Mouse (Mus musculus): ENCODE data around the gene Zzef1. TPM values are rescaled to one million over a fixed set of nuclear protein-coding genes. Genes with fewer than 3 reads are reported as not detected.
"Not testable (repeated sequence)": the region's sequence is repeated elsewhere in the genome, so short reads cannot be mapped to it uniquely, and the experiment has no call there.

The Zzef1 gene
- 10.5 and 12.6 TPM in 2 replicates for polyA plus RNA-seq (2015; fragmentation: Nextera tagmentation; extraction: Ambion mirVana)

DNA sequence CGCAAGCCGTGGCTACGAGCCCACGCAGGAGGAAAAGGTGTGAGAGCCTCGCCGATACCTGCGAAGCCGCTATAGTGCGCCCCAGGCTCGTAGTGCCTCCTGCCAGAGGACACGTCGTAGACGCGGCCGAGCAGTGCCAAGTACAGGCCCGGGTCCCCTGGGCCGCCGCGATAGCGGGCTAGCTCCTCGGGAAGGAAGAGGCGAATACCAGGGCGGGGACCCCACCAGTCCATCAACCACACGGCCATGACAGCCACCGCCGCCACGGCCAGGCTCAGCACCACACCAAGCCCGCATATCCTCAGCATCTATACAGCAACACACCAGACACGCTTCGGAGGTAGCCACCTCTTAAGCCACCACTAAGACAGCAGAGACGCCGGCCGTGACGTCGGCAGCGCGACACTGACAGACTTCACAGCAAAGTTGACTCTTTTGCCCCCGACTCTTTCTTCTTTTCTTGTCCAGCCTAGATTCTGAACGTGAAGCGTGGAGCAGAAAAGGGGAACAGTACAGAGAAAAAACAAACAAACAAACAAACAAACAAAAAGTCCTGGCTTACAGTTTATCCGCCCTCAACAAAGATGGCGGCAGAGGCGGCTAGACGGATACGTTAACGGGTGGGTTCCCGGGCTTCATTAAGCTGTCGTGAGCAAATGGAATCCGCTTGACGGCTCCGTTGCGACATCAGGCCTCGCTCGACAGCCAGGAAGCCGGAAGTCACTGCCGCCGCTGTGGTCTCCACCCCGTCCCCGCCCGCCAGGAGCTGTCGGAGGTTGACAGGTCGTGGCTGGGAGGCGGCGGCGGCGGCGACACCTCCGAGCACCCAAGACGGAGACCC, at the start of gene Zzef1, which contains the start of gene Cyb5d2:
Gene Zzef1 (plus strand): TSS at position 772 of the 841 bp plus-strand sequence.
Gene Cyb5d2 (minus strand): TSS at position 688 of the 841 bp plus-strand sequence.
- WGBS: under 1% methylated on average over 69 of the region's 69 CpGs
- H3K4me1 ChIP-seq (replicated peaks): no peaks in the 10 kb centered on the region

DNA sequence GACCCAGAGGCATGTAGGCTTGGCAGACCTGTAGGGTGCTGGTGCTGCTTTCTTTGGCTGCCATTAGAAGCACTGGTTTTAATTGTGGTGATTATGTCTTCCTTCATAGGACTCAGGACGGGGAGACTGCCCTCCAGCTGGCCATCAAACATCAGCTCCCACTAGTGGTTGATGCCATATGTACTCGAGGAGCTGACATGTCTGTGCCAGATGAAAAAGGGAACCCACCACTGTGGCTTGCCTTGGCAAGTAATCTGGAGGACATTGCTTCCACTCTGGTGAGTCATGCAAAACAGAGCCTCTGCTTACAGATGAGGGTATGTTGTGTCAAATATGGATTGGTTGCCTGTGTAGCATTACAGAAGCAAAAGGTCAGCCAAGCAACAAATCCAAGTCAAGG, 44.1 kb upstream of the Zzef1 start:
- H3K36me3 ChIP-seq: peaks cover 33% of the 10 kb centered on the region
- no peaks in the 10 kb centered on the region for H3K9me3 ChIP-seq
- no peaks in the 10 kb centered on the region for H3K4me1 ChIP-seq (replicated peaks)
- no peak overlapping the region for H3K9ac ChIP-seq
- WGBS: 50% methylated on average over 2 of the region's 2 CpGs
- ATAC-seq: no peak
- H3K4me3 ChIP-seq (replicated peaks): no peak overlapping the region
- no peaks in the 10 kb centered on the region for H3K27me3 ChIP-seq (replicated peaks)
- H3K27ac ChIP-seq: no peak overlapping the region
- no peak overlapping the region for H3K4me2 ChIP-seq (replicated peaks)

More for the DNA sequence above, at the start of gene Zzef1, which contains the start of gene Cyb5d2:
- peak within 1 kb of the TSS; percentile 77 for H3K9ac ChIP-seq
- no peaks in the 10 kb centered on the region for H3K9me3 ChIP-seq
- no peaks in the 10 kb centered on the region for H3K36me3 ChIP-seq
- H3K27me3 ChIP-seq (replicated peaks): no peaks in the 10 kb centered on the region
- peak; percentile 94 for ATAC-seq
- peak within 1 kb of the TSS; percentile 85 for H3K4me2 ChIP-seq (replicated peaks)
- H3K4me3 ChIP-seq (replicated peaks): peak within 1 kb of the TSS; percentile 94
- peak within 1 kb of the TSS; percentile 59 for H3K27ac ChIP-seq

DNA sequence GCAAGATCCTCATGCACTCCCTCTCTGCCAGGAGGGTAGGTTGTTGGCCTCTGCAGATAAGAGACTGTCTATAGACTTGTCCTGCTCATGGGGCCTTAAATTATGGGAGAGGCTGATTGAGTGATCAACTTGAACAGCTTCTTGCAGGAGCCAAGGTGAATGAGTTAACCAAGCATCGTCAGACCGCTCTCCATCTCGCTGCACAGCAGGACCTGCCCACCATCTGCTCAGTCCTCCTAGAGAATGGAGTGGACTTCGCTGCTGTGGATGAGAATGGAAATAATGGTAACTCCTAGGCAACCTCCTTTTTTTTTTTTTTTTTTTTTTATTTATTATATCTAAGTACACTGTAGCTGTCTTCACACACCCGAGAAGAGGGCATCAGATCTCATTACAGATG, 37.7 kb upstream of the Zzef1 start:
- ATAC-seq: no peak
- no peaks in the 10 kb centered on the region for H3K9me3 ChIP-seq
- 96% methylated on average over 5 of the region's 5 CpGs for WGBS
- no peaks in the 10 kb centered on the region for H3K27me3 ChIP-seq (replicated peaks)
- H3K36me3 ChIP-seq: peaks cover 36% of the 10 kb centered on the region
- H3K27ac ChIP-seq: no peak overlapping the region
- no peak overlapping the region for H3K4me2 ChIP-seq (replicated peaks)
- no peak overlapping the region for H3K9ac ChIP-seq
- no peak overlapping the region for H3K4me3 ChIP-seq (replicated peaks)
- no peaks in the 10 kb centered on the region for H3K4me1 ChIP-seq (replicated peaks)

DNA sequence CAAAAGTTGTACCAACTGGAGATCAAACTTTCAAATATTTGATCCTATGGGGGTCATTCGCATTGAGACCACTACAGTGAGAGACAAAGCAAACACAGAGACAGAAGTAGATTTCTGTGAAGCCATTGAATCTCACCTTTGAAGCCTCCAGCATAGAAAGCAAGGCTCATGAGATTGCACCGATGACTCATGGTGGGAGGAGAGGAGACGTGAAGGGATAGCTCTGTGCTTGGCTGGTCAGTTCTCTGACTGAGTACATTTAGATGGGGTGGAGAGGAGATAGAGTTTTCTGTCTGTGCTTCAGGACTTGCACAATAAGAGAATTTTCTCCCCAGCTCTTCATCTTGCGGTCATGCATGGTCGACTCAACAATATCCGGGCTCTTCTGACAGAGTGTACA, 36.4 kb upstream of the Zzef1 start:
- no peak for ATAC-seq
- no peaks in the 10 kb centered on the region for H3K27me3 ChIP-seq (replicated peaks)
- WGBS: 91% methylated on average over 6 of the region's 6 CpGs
- H3K9me3 ChIP-seq: no peaks in the 10 kb centered on the region
- H3K4me2 ChIP-seq (replicated peaks): no peak overlapping the region
- H3K4me3 ChIP-seq (replicated peaks): no peak overlapping the region
- H3K36me3 ChIP-seq: peaks cover 32% of the 10 kb centered on the region
- H3K9ac ChIP-seq: no peak overlapping the region
- no peaks in the 10 kb centered on the region for H3K4me1 ChIP-seq (replicated peaks)
- no peak overlapping the region for H3K27ac ChIP-seq

DNA sequence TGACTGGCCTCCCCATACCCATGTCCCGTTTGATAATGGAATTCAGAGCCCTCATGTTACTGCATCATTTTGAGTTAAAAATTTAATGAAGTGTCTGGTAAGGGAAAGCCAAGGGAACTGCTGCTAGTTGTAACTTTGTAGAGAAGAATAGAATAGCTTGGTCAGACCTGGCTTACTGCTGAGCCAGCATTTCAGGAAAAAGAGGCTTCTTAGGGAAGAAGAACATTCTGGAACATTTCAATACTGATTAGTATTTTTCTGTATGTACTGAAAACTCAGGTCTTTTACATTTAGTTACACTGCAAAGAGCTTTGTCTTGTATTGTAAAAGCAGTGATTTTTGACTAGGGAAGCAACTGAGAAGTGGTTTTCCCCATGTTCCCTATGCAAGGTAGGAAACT, 35.2 kb upstream of the Zzef1 start:
- Histone ChIP-seq H3K4me2 (replicated peaks) (no peak overlapping the region), H3K4me1 (replicated peaks) (no peaks in the 10 kb centered on the region), H3K9ac (no peak overlapping the region), H3K27me3 (replicated peaks) (no peaks in the 10 kb centered on the region), H3K36me3 (peaks cover 34% of the 10 kb centered on the region), H3K9me3 (no peaks in the 10 kb centered on the region), H3K27ac (no peak overlapping the region), H3K4me3 (replicated peaks) (no peak overlapping the region)
- ATAC-seq: no peak
- 94% methylated on average over 1 of the region's 1 CpGs for WGBS

DNA sequence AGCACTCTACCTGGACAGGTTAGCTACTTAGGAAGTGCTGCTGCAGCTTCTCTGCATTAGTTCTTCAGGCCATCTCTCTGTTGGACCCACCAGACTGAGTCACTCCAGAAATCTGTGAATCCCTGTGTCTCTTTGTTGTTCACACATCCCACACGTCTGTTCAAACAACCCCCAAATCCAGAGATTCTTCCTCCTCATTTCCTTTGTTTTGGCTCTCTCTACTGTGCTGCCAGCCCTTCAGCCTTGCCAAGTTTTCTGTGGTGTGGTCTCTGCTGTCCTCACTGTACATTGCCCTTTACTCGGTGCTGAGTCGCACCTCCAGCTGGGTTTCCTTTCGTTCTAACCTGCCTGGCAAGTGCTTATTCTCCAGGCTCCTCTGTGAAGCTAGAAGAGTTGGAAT, 31.8 kb upstream of the Zzef1 start:
- Histone ChIP-seq H3K4me2 (replicated peaks) (no peak overlapping the region), H3K4me3 (replicated peaks) (no peak overlapping the region), H3K27me3 (replicated peaks) (no peaks in the 10 kb centered on the region), H3K9ac (no peak overlapping the region), H3K27ac (no peak overlapping the region), H3K36me3 (peaks cover 29% of the 10 kb centered on the region), H3K4me1 (replicated peaks) (0 out of 2 replicates have a peak, but pooled peaks cover 4% of the 10 kb centered on the region), H3K9me3 (no peaks in the 10 kb centered on the region)
- 87% methylated on average over 4 of the region's 4 CpGs for whole genome bisulfite sequencing
- no peak for ATAC-seq

DNA sequence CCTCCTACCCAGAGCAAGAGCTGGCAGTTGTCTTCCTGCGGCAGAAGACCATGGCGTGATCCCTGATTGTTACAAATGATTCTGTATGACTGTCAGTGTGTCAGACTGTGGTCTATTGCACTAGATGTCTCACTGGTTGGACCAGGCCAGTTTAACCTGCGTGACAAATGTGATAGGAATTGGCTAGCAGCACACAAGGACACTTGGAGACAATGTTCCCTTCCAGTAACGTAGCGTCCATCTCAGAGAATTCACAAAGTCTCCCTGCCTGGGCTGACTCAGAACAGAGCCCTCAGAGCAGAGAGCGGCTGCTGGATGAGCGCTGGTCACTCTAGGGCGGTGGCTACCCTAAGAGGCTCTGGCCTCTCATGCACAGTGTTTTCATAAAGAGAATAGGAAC, 28.3 kb upstream of the Zzef1 start:
- 0 out of 2 replicates have a peak overlapping the region, but pooled peaks have one; percentile 61 for H3K27ac ChIP-seq

DNA sequence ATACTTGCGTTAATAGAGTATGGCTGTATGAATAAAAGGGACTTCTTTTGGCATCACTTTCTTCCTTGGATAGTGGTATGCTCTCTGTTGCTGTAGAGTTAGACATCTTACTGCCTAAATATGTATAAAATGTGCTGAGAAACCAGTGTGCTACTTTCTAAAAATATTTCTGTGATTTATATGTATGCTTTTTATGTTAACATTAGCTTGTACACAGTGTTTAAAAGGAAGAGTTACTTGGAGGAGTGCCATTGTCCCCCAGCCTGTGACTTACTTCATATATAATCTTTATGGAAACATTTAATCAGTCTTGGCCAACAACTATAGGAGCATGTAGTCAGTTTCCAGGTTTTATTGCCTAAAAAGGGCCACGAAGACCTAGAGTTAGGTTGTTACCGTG, 27.0 kb upstream of the Zzef1 start:
- H3K27me3 ChIP-seq (replicated peaks): no peaks in the 10 kb centered on the region
- 0 out of 2 replicates have a peak, but pooled peaks have one; percentile 34 for ATAC-seq
- H3K9me3 ChIP-seq: no peaks in the 10 kb centered on the region
- peaks cover 6% of the 10 kb centered on the region; the same call in 1 of the 2 replicates for H3K36me3 ChIP-seq
- 63% methylated on average over 3 of the region's 3 CpGs for WGBS
- 0 out of 2 replicates have a peak, but pooled peaks cover 4% of the 10 kb centered on the region for H3K4me1 ChIP-seq (replicated peaks)
- no peak overlapping the region for H3K4me2 ChIP-seq (replicated peaks)
- no peak overlapping the region for H3K9ac ChIP-seq
- H3K4me3 ChIP-seq (replicated peaks): no peak overlapping the region
- 0 out of 2 replicates have a peak overlapping the region, but pooled peaks have one; percentile 13 for H3K27ac ChIP-seq

More for the DNA sequence above, 28.3 kb upstream of the Zzef1 start:
- peaks cover 6% of the 10 kb centered on the region; the same call in 1 of the 2 replicates for H3K36me3 ChIP-seq
- H3K9ac ChIP-seq: no peak overlapping the region
- 0 out of 2 replicates have a peak, but pooled peaks cover 4% of the 10 kb centered on the region for H3K4me1 ChIP-seq (replicated peaks)
- no peak overlapping the region for H3K4me2 ChIP-seq (replicated peaks)
- no peak for ATAC-seq
- H3K4me3 ChIP-seq (replicated peaks): no peak overlapping the region
- no peaks in the 10 kb centered on the region for H3K27me3 ChIP-seq (replicated peaks)
- WGBS: 90% methylated on average over 8 of the region's 8 CpGs
- no peaks in the 10 kb centered on the region for H3K9me3 ChIP-seq

DNA sequence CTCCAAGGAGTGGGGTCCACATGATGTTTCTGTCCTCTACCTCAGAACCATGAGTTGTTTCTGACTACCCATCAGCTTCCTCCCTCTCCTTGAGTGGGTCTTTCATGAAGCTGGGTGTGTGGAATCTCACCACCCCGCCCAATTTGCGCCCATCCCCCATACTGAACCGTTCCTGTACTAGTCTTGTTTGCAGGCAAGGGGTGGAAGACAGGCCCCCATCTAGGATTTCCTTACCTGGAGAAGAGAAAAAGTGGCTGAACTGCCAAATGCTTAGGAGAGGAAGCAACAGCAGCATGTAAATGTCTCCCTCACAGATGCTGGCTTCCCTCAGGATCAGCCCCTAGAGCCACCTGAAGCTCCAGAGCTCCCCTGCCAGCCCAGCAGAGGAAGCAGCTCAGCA, 25.7 kb upstream of the Zzef1 start:
- no peak for ATAC-seq
- Histone ChIP-seq H3K27ac (no peak overlapping the region), H3K36me3 (no peaks in the 10 kb centered on the region), H3K9me3 (no peaks in the 10 kb centered on the region), H3K27me3 (replicated peaks) (no peaks in the 10 kb centered on the region), H3K4me3 (replicated peaks) (no peak overlapping the region), H3K9ac (no peak overlapping the region), H3K4me2 (replicated peaks) (no peak overlapping the region), H3K4me1 (replicated peaks) (0 out of 2 replicates have a peak, but pooled peaks cover 4% of the 10 kb centered on the region)
- WGBS: 91% methylated on average over 3 of the region's 3 CpGs

DNA sequence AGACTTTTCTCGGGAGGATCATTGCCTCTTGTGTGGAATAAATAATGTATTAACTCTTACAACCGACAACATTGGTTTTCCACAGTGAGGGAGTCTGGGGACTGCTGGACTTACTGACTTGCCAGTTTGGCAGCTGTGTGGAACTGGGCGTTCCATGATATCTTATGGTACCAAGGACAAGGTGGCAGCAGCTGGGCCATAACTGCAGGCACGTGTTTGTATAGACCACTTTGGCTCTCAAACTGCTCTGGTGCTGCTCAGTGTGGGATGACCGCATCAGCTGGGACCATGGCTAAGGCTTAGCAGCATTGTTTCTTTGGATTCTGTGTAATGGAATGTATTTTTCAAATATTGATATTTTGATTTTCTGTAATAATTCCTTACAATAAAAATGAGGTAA, 25.2 kb upstream of the Zzef1 start:
- WGBS: 75% methylated on average over 5 of the region's 5 CpGs
- Histone ChIP-seq H3K9ac (no peak overlapping the region), H3K9me3 (no peaks in the 10 kb centered on the region), H3K27ac (no peak overlapping the region), H3K27me3 (replicated peaks) (no peaks in the 10 kb centered on the region), H3K4me1 (replicated peaks) (0 out of 2 replicates have a peak, but pooled peaks cover 4% of the 10 kb centered on the region), H3K36me3 (no peaks in the 10 kb centered on the region), H3K4me3 (replicated peaks) (no peak overlapping the region), H3K4me2 (replicated peaks) (no peak overlapping the region)
- no peak for ATAC-seq

DNA sequence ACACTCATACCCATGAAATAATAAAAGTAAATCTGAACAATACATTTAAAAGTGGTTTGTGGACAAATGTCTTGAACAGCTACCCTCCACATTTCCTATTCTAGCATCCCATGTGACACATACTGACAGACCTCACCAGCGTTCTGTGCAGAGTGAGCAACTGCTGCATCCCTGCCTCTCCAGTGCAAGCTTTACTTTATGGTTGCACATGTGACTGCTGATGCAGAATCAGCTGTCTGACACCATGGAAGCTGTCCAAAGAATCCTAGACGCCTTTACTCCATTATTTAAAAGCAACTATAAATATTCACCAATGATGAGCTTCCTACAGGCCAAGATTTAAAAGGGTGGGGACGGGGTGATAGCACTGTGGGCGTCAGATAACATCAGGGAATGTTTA, 24.6 kb upstream of the Zzef1 start:
- Histone ChIP-seq H3K4me3 (replicated peaks) (no peak overlapping the region), H3K9me3 (no peaks in the 10 kb centered on the region), H3K27me3 (replicated peaks) (no peaks in the 10 kb centered on the region), H3K27ac (no peak overlapping the region), H3K36me3 (no peaks in the 10 kb centered on the region), H3K4me2 (replicated peaks) (no peak overlapping the region), H3K4me1 (replicated peaks) (0 out of 2 replicates have a peak, but pooled peaks cover 4% of the 10 kb centered on the region), H3K9ac (no peak overlapping the region)
- ATAC-seq: no peak; the same call in 1 of the 2 replicates
- 58% methylated on average over 4 of the region's 4 CpGs for WGBS

DNA sequence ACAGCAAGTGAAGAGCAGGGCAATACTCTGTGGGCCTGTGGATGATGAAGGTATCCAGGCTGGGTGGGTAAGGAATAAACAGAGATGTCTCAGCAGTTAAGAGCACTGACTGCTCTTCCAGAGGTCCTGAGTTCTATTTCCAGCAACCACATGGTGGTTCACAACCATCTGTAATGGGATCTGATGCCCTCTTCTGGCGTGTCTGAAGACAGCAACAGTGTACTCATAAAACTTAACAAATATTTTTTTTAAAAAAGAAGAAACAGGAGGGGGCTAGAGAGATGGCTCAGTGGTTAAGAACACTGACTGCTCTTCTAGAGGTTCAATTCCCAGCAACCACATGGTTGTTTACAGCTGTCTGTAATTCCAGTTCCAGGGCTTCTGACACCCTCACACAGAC, 23.4 kb upstream of the Zzef1 start:
- ATAC-seq; H3K4me3 ChIP-seq (replicated peaks); H3K9ac ChIP-seq; H3K9me3 ChIP-seq; H3K27ac ChIP-seq; H3K36me3 ChIP-seq; H3K4me1 ChIP-seq (replicated peaks); H3K27me3 ChIP-seq (replicated peaks); H3K4me2 ChIP-seq (replicated peaks): not testable (repeated sequence)
- 38% methylated on average over 1 of the region's 1 CpGs for WGBS

Data from intestine, embryonic 15.5 days (tissue).